Mouse (Mus musculus): ENCODE results near the gene Tub. TPM values are rescaled to one million over a fixed set of nuclear protein-coding genes. Genes with fewer than 3 reads are reported as not detected.

Gene Tub
- polyA plus RNA-seq, 1 experiment from 2014 or later: 5.2 TPM

- DNase-seq (ENCODE audit: low spot score): no peak
Observed at GRCm38 (mm10) chr7:108996156-108996555, 46.0 kb downstream of the Tub start.

DNA sequence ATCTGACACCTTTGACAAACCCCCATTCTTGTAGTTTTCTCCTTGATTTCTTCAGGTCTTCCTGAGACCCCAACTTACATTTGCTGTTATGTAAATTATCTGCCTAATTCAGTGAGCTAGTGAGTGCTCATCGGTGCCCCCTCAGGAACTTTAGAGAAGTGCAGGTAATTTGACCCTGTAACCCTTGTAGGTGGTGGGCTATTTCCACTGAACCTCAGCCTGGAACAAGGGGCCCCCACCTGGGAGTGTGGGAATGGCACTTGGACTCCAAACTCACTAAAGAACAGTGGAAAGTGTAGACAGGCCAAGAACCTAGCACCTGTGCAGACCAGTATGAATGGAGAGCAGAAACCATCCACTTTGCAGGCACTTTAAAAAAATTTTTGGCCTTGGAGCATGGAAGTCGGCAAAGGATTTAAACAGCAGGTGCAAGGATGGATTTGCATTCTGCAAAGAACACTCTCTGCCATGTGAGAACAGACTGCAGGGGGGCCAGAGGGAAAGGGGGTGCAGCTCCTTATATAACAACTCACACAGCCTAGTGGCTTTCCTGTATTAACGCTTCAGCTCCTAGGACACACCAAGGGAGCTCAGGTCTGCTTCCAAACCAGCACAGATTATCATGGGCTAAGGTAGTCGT lies 50.3 kb downstream of the Tub start:
- ATAC-seq (replicated peaks; ENCODE audit: low FRiP score, low TSS enrichment, low read depth) (no peak), DNase-seq (ENCODE audit: low spot score) (no peak)
- Histone ChIP-seq H3K4me3 (ENCODE audit: low read depth, low read length) (no peak overlapping the region), H3K36me3 (ENCODE audit: control insufficient read depth, insufficient read depth, low read length) (no peaks in the 10 kb centered on the region), H3K27ac (ENCODE audit: low read depth) (no peak overlapping the region), H3K4me2 (ENCODE audit: low read length) (no peak overlapping the region), H3K27me3 (replicated peaks; ENCODE audit: control insufficient read depth, insufficient read depth, low read length) (no peaks in the 10 kb centered on the region), H3K4me1 (replicated peaks; ENCODE audit: control insufficient read depth, insufficient read depth, low read length) (no peaks in the 10 kb centered on the region), H3K9me3 (ENCODE audit: control insufficient read depth, low read length) (no peaks in the 10 kb centered on the region), H3K9ac (ENCODE audit: low read length) (no peak overlapping the region)
- 47% methylated on average over 4 of the region's 4 CpGs for WGBS

More at GRCm38 (mm10) chr7:108996156-108996555, 46.0 kb downstream of the Tub start:
- Histone ChIP-seq H3K4me1 (replicated peaks; ENCODE audit: control insufficient read depth, insufficient read depth, low read length) (no peaks in the 10 kb centered on the region), H3K9me3 (ENCODE audit: control insufficient read depth, low read length) (no peaks in the 10 kb centered on the region), H3K27me3 (replicated peaks; ENCODE audit: control insufficient read depth, insufficient read depth, low read length) (no peaks in the 10 kb centered on the region), H3K36me3 (ENCODE audit: control insufficient read depth, insufficient read depth, low read length) (no peaks in the 10 kb centered on the region), H3K27ac (ENCODE audit: low read depth) (no peak overlapping the region), H3K4me3 (ENCODE audit: low read depth, low read length) (no peak overlapping the region), H3K4me2 (ENCODE audit: low read length) (no peak overlapping the region), H3K9ac (ENCODE audit: low read length) (no peak overlapping the region)
- ATAC-seq (replicated peaks; ENCODE audit: low FRiP score, low TSS enrichment, low read depth): no peak
- 63% methylated on average over 6 of the region's 6 CpGs for WGBS

DNA sequence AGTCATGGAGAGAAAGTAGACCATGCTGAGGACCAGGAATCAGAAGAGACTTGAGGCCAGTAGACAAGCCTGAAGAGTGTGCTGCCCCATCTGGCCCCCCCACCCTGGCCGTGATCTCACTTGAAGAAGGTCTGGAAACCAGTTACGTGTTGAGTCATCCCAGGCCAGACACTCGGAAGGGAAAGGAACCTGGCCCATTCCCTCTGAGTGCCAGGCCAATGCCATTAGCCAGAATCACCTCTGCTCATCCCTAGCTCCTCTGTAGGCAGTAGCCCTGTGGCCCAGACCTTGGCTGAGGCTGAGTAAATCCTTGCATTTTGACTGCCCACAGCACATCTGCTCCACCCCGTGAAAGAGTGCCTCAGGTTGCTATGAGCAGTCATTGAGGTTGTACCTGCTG lies 51.8 kb downstream of the Tub start:
- 87% methylated on average over 4 of the region's 4 CpGs for WGBS
- H3K4me2 ChIP-seq (ENCODE audit: low read length): no peak overlapping the region
- no peak for DNase-seq (ENCODE audit: low spot score)

GRCm38 (mm10) chr7:109003653-109004052 lies 53.5 kb downstream of the Tub start:
- DNase-seq (ENCODE audit: low spot score) (no peak), ATAC-seq (replicated peaks; ENCODE audit: low FRiP score, low TSS enrichment, low read depth) (no peak)
- Histone ChIP-seq H3K36me3 (ENCODE audit: control insufficient read depth, insufficient read depth, low read length) (no peaks in the 10 kb centered on the region), H3K4me2 (ENCODE audit: low read length) (no peak overlapping the region), H3K4me1 (replicated peaks; ENCODE audit: control insufficient read depth, insufficient read depth, low read length) (no peaks in the 10 kb centered on the region), H3K27ac (ENCODE audit: low read depth) (no peak overlapping the region), H3K27me3 (replicated peaks; ENCODE audit: control insufficient read depth, insufficient read depth, low read length) (0 out of 2 replicates have a peak, but pooled peaks cover 1% of the 10 kb centered on the region), H3K9ac (ENCODE audit: low read length) (no peak overlapping the region), H3K4me3 (ENCODE audit: low read depth, low read length) (no peak overlapping the region), H3K9me3 (ENCODE audit: control insufficient read depth, low read length) (no peaks in the 10 kb centered on the region)
- WGBS: 20% methylated on average over 3 of the region's 3 CpGs

More for the DNA sequence above, 51.8 kb downstream of the Tub start:
- H3K4me3 ChIP-seq (ENCODE audit: low read depth, low read length): no peak overlapping the region
- H3K4me1 ChIP-seq (replicated peaks; ENCODE audit: control insufficient read depth, insufficient read depth, low read length): no peaks in the 10 kb centered on the region
- no peak for ATAC-seq (replicated peaks; ENCODE audit: low FRiP score, low TSS enrichment, low read depth)
- no peak overlapping the region for H3K9ac ChIP-seq (ENCODE audit: low read length)
- no peaks in the 10 kb centered on the region for H3K27me3 ChIP-seq (replicated peaks; ENCODE audit: control insufficient read depth, insufficient read depth, low read length)
- H3K27ac ChIP-seq (ENCODE audit: low read depth): no peak overlapping the region
- no peaks in the 10 kb centered on the region for H3K9me3 ChIP-seq (ENCODE audit: control insufficient read depth, low read length)
- H3K36me3 ChIP-seq (ENCODE audit: control insufficient read depth, insufficient read depth, low read length): no peaks in the 10 kb centered on the region

GRCm38 (mm10) chr7:109009260-109009659 lies 59.1 kb downstream of the Tub start:
- ATAC-seq (replicated peaks; ENCODE audit: low FRiP score, low TSS enrichment, low read depth): peak; percentile 21; the same call in 1 of the 2 replicates
- H3K36me3 ChIP-seq (ENCODE audit: control insufficient read depth, insufficient read depth, low read length): no peaks in the 10 kb centered on the region
- 63% methylated on average over 1 of the region's 1 CpGs for WGBS
- no peak overlapping the region for H3K9ac ChIP-seq (ENCODE audit: low read length)
- H3K4me2 ChIP-seq (ENCODE audit: low read length): no peak overlapping the region
- no peak overlapping the region for H3K27ac ChIP-seq (ENCODE audit: low read depth)
- H3K4me3 ChIP-seq (ENCODE audit: low read depth, low read length): no peak overlapping the region
- no peak for DNase-seq (ENCODE audit: low spot score)
- H3K4me1 ChIP-seq (replicated peaks; ENCODE audit: control insufficient read depth, insufficient read depth, low read length): no peaks in the 10 kb centered on the region
- H3K27me3 ChIP-seq (replicated peaks; ENCODE audit: control insufficient read depth, insufficient read depth, low read length): peaks cover 44% of the 10 kb centered on the region
- H3K9me3 ChIP-seq (ENCODE audit: control insufficient read depth, low read length): no peaks in the 10 kb centered on the region

GRCm38 (mm10) chr7:109010720-109011595 lies 60.8 kb downstream of the Tub start:
- peak overlapping the region; percentile 87 for H3K4me2 ChIP-seq (ENCODE audit: low read length)
- H3K4me1 ChIP-seq (replicated peaks; ENCODE audit: control insufficient read depth, insufficient read depth, low read length): no peaks in the 10 kb centered on the region
- DNase-seq (ENCODE audit: low spot score) (peak; percentile 76), ATAC-seq (replicated peaks; ENCODE audit: low FRiP score, low TSS enrichment, low read depth) (peak; percentile 77)
- H3K27ac ChIP-seq (ENCODE audit: low read depth): no peak overlapping the region
- H3K9me3 ChIP-seq (ENCODE audit: control insufficient read depth, low read length): no peaks in the 10 kb centered on the region
- peaks cover 44% of the 10 kb centered on the region for H3K27me3 ChIP-seq (replicated peaks; ENCODE audit: control insufficient read depth, insufficient read depth, low read length)
- WGBS: 1% methylated on average over 70 of the region's 82 CpGs
- peak overlapping the region; percentile 56 for H3K4me3 ChIP-seq (ENCODE audit: low read depth, low read length)
- no peaks in the 10 kb centered on the region for H3K36me3 ChIP-seq (ENCODE audit: control insufficient read depth, insufficient read depth, low read length)
- H3K9ac ChIP-seq (ENCODE audit: low read length): peak overlapping the region; percentile 51

- H3K36me3 ChIP-seq (ENCODE audit: control insufficient read depth, insufficient read depth, low read length): no peaks in the 10 kb centered on the region
- 55% methylated on average over 8 of the region's 8 CpGs for WGBS
- peaks cover 44% of the 10 kb centered on the region for H3K27me3 ChIP-seq (replicated peaks; ENCODE audit: control insufficient read depth, insufficient read depth, low read length)
- no peaks in the 10 kb centered on the region for H3K9me3 ChIP-seq (ENCODE audit: control insufficient read depth, low read length)
- ATAC-seq (replicated peaks; ENCODE audit: low FRiP score, low TSS enrichment, low read depth) (no peak), DNase-seq (ENCODE audit: low spot score) (no peak)
- H3K4me3 ChIP-seq (ENCODE audit: low read depth, low read length): peak overlapping the region; percentile 56
- H3K9ac ChIP-seq (ENCODE audit: low read length): no peak overlapping the region
- no peaks in the 10 kb centered on the region for H3K4me1 ChIP-seq (replicated peaks; ENCODE audit: control insufficient read depth, insufficient read depth, low read length)
- H3K4me2 ChIP-seq (ENCODE audit: low read length): peak overlapping the region; percentile 87; the same call in 1 of the 2 replicates
- no peak overlapping the region for H3K27ac ChIP-seq (ENCODE audit: low read depth)
Observed at GRCm38 (mm10) chr7:109011596-109012180, 61.5 kb downstream of the Tub start.

- ATAC-seq (replicated peaks; ENCODE audit: low FRiP score, low TSS enrichment, low read depth) (no peak), DNase-seq (ENCODE audit: low spot score) (no peak)
- Histone ChIP-seq H3K9ac (ENCODE audit: low read length) (no peak overlapping the region), H3K4me2 (ENCODE audit: low read length) (no peak overlapping the region), H3K4me1 (replicated peaks; ENCODE audit: control insufficient read depth, insufficient read depth, low read length) (no peaks in the 10 kb centered on the region), H3K9me3 (ENCODE audit: control insufficient read depth, low read length) (no peaks in the 10 kb centered on the region), H3K4me3 (ENCODE audit: low read depth, low read length) (no peak overlapping the region), H3K27me3 (replicated peaks; ENCODE audit: control insufficient read depth, insufficient read depth, low read length) (peaks cover 44% of the 10 kb centered on the region), H3K36me3 (ENCODE audit: control insufficient read depth, insufficient read depth, low read length) (no peaks in the 10 kb centered on the region), H3K27ac (ENCODE audit: low read depth) (no peak overlapping the region)
- 88% methylated on average over 1 of the region's 1 CpGs for WGBS
Observed at GRCm38 (mm10) chr7:109012575-109012974, 62.4 kb downstream of the Tub start.

All from intestine, embryonic 14.5 days (tissue).